Mouse (Mus musculus) CH12.LX (cell line): ENCODE measurements around the gene Slc25a12. TPM values are rescaled to one million over a fixed set of nuclear protein-coding genes. Genes with fewer than 3 reads are reported as not detected.

ENCODE experiments used
- DNase-seq: peaks from one replicate; pipeline ENCODE4 v3.0.0-alpha.2; 2013; ENCODE audit errors: extremely low read depth
- H3K27ac ChIP-seq: 2 replicates; pipeline ENCODE4 v1.5.1; 2012; ENCODE audit warnings: low read depth, mild to moderate bottlenecking, control low read depth, moderate library complexity; ENCODE audit not compliant: insufficient read depth
- H3K27me3 ChIP-seq: replicated peaks from 2 replicates; pipeline ENCODE3; 2012; ENCODE audit warnings: inconsistent platforms
- H3K36me3 ChIP-seq, 2 experiments: replicated peaks in 1 of 2; 2 replicates each; pipeline versions ENCODE3 to v1.6.1; 2012; ENCODE audit warnings: inconsistent platforms in 1 of 2, low read length in 1 of 2, mild to moderate bottlenecking in 1 of 2, mixed read lengths in 1 of 2, moderate library complexity in 1 of 2; ENCODE audit not compliant: control insufficient read depth in 1 of 2, insufficient read depth in 1 of 2
- H3K4me1 ChIP-seq, 2 experiments: 2 replicates each; pipeline ENCODE4 v1.6.1; 2012; ENCODE audit warnings: inconsistent platforms in 1 of 2, moderate library complexity in 1 of 2; ENCODE audit not compliant: insufficient read depth in 2 of 2, control insufficient read depth in 1 of 2
- H3K4me2 ChIP-seq: 2 replicates; pipeline ENCODE4 v1.6.1; 2012; ENCODE audit warnings: low read depth, mild to moderate bottlenecking, control low read depth; ENCODE audit not compliant: poor library complexity, insufficient read depth, severe bottlenecking
- H3K4me3 ChIP-seq, 3 experiments: fragments of 150-350 bp in 1 of 3; sonication (generic) in 1 of 3; replicated peaks in 1 of 3; 2 replicates each; pipeline versions ENCODE3 to v1.5.1; 2011 to 2012; ENCODE audit warnings: low read depth in 2 of 3, low read length in 2 of 3, mild to moderate bottlenecking in 2 of 3, moderate library complexity in 2 of 3, control low read depth in 1 of 3, improper control_type of control experiment in 1 of 3, inconsistent platforms in 1 of 3, mixed read lengths in 1 of 3; ENCODE audit not compliant: poor library complexity in 1 of 3
- H3K79me2 ChIP-seq: replicated peaks from 2 replicates; pipeline ENCODE4 v1.6.1; 2012; ENCODE audit warnings: mild to moderate bottlenecking, moderate library complexity; ENCODE audit not compliant: control insufficient read depth, poor library complexity, insufficient read depth, severe bottlenecking; ENCODE audit errors: extremely low read depth
- H3K9ac ChIP-seq: 2 replicates; pipeline ENCODE4 v1.6.1; 2012; ENCODE audit warnings: low read depth, mild to moderate bottlenecking, control low read depth, moderate library complexity; ENCODE audit not compliant: insufficient read depth
- H3K9me3 ChIP-seq: replicated peaks from 2 replicates; pipeline ENCODE3; 2012; ENCODE audit warnings: low read length, inconsistent platforms, mixed read lengths
- BHLHE40 ChIP-seq: IDR thresholded peaks from 2 replicates; pipeline ENCODE4 v1.6.1; 2011; ENCODE audit warnings: mild to moderate bottlenecking, low read depth, low read length, improper control_type of control experiment
- CHD1 ChIP-seq: IDR thresholded peaks from 2 replicates; pipeline ENCODE4 v1.6.1; 2012; ENCODE audit warnings: low read depth, low read length, improper control_type of control experiment, inconsistent platforms
- CHD2 ChIP-seq: IDR thresholded peaks from 2 replicates; pipeline ENCODE4 v1.6.1; 2011; ENCODE audit warnings: low read length, improper control_type of control experiment
- E2F4 ChIP-seq: IDR thresholded peaks from 2 replicates; pipeline ENCODE4 v1.6.1; 2011; ENCODE audit warnings: low read depth, low read length, improper control_type of control experiment; ENCODE audit not compliant: insufficient replicate concordance
- ELF1 ChIP-seq: IDR thresholded peaks from 2 replicates; pipeline ENCODE4 v1.6.1; 2014; ENCODE audit warnings: low read depth, mild to moderate bottlenecking, inconsistent platforms, low read length, improper control_type of control experiment
- GABPA ChIP-seq: IDR thresholded peaks from 2 replicates; pipeline ENCODE4 v1.6.1; 2012; ENCODE audit warnings: low read depth, low read length, improper control_type of control experiment, inconsistent platforms; ENCODE audit not compliant: insufficient replicate concordance
- JUN ChIP-seq: IDR thresholded peaks from 2 replicates; pipeline ENCODE4 v1.6.1; 2011; ENCODE audit warnings: low read depth, mild to moderate bottlenecking, low read length, improper control_type of control experiment, moderate library complexity; ENCODE audit not compliant: insufficient read depth
- KAT2A ChIP-seq: IDR thresholded peaks from 2 replicates; pipeline ENCODE4 v1.6.1; 2012; ENCODE audit warnings: low read length, improper control_type of control experiment, inconsistent platforms; ENCODE audit not compliant: insufficient replicate concordance
- MXI1 ChIP-seq: IDR thresholded peaks from 2 replicates; pipeline ENCODE4 v1.6.1; 2011; ENCODE audit warnings: mild to moderate bottlenecking, low read depth, low read length, improper control_type of control experiment
- NELFE ChIP-seq: IDR thresholded peaks from 2 replicates; pipeline ENCODE4 v1.6.1; 2011; ENCODE audit warnings: low read depth, low read length, improper control_type of control experiment
- PAX5 ChIP-seq: IDR thresholded peaks from 2 replicates; pipeline ENCODE4 v1.6.1; 2012; ENCODE audit warnings: low read length, inconsistent platforms, mixed read lengths
- TBP ChIP-seq: conservative IDR thresholded peaks from 2 replicates; pipeline ENCODE4 v1.6.1; 2011; ENCODE audit warnings: low read depth, low read length, improper control_type of control experiment
- ZKSCAN1 ChIP-seq: IDR thresholded peaks from 2 replicates; pipeline ENCODE4 v1.6.1; 2012; ENCODE audit warnings: low read depth, inconsistent platforms, low read length, improper control_type of control experiment, borderline replicate concordance
- dilution Hi-C: fragments of 300-500 bp; cut with MboI; formaldehyde crosslinking; loops from 2 replicates; pipeline ENCODE4 v1.14.3; 2020; ENCODE audit warnings: low sequenced_read_pairs; ENCODE audit not compliant: extremely low pct_unique_long_range_greater_than_20kb, extremely low pct_ligation_motif_present
- in situ Hi-C: fragments of 300-500 bp; cut with MboI; formaldehyde crosslinking; loops from 3 replicates; pipeline ENCODE4 v1.14.3; 2019; ENCODE audit warnings: low sequenced_read_pairs, low pct_ligation_motif_present, low pct_unique_long_range_greater_than_20kb, mixed read lengths
- polyA plus RNA-seq: library from polyadenylated mRNA; unstranded; fragments of >175 nt; gene quantifications from 2 replicates; pipeline ENCODE4 v1.2.1, GENCODE M21; 2012; ENCODE audit warnings: low read depth; ENCODE audit not compliant: insufficient read length
- total RNA-seq, 2 experiments: library from RNA; depleted of rRNA; stranded (reverse); fragments of 300-350 nt in 1 of 2; fragments of >200 nt in 1 of 2; gene quantifications; 2 replicates each; pipeline ENCODE4 v1.2.3; 2012 to 2014

The Slc25a12 gene
- total and polyA plus RNA-seq, 3 experiments, result 97.1 to 211 (median 123) TPM

- in situ Hi-C loops, result no loop called here
- H3K27ac ChIP-seq, result no peak overlapping the region
- peaks cover 17 to 51% of the 10 kb centered on the region in 2 experiments for H3K36me3 ChIP-seq
Measured at GRCm38 (mm10) chr2:71244807-71245206, 122.7 kb downstream of the Slc25a12 start.

GRCm38 (mm10) chr2:71243058-71243672, 124.4 kb downstream of the Slc25a12 start:
- Histone ChIP-seq H3K36me3 (peaks cover 10 to 46% of the 10 kb centered on the region in 2 experiments), H3K4me2 (no peak overlapping the region), H3K4me3 (no peak overlapping the region), H3K79me2 (no peaks in the 10 kb centered on the region), H3K4me1 (peaks cover 0 to 14% of the 10 kb centered on the region in 2 experiments; a peak in 2 of 4 replicates), H3K27me3 (no peaks in the 10 kb centered on the region), H3K9me3 (no peaks in the 10 kb centered on the region), H3K27ac (no peak overlapping the region), H3K9ac (no peak overlapping the region)
- dilution Hi-C loops, result no loop called here
- TF ChIP-seq MXI1 (no peak), CHD2 (no peak), TBP (no peak), ZKSCAN1 (no peak), BHLHE40 (no peak), NELFE (no peak), KAT2A (no peak), ELF1 (no peak), E2F4 (no peak)
- in situ Hi-C loops, result no loop called here
- no peak for DNase-seq

More at GRCm38 (mm10) chr2:71244807-71245206, 122.7 kb downstream of the Slc25a12 start:
- dilution Hi-C loops, result no loop called here
- Histone ChIP-seq H3K27me3 (no peaks in the 10 kb centered on the region), H3K9me3 (no peaks in the 10 kb centered on the region), H3K9ac (no peak overlapping the region), H3K79me2 (no peaks in the 10 kb centered on the region), H3K4me3 (no peak overlapping the region), H3K4me1 (peaks cover 0 to 11% of the 10 kb centered on the region in 2 experiments; a peak in 2 of 4 replicates), H3K4me2 (no peak overlapping the region)
- TF ChIP-seq PAX5 (no peak), ZKSCAN1 (no peak), GABPA (no peak), NELFE (no peak), JUN (no peak), CHD1 (no peak)
- DNase-seq, result no peak
